Mouse (Mus musculus): ENCODE data around the gene Atp9a. TPM values are rescaled to one million over a fixed set of nuclear protein-coding genes. Genes with fewer than 3 reads are reported as not detected.

The Atp9a gene
- polyA plus RNA-seq, 1 experiment, result 1.2 TPM

DNA sequence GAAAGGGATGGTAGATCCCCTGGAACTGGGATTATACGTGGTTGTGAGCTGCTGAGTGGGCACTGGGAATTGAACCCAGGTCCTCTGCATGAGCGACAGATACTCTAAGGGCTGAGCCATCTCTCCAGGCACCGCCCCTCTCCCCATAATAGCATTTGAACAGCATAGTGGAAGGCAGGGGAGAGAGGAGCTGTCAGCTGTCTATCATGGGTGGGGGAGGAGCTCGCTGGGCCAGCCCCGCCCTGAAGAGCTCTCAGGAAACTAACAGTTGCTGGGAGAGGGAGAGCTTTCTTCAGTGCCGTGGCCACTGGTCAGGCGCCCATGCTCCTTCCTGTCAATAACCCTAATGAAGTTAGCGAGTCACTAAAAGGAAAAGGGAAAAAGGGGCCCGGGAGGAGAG lies 34.4 kb downstream of the Atp9a start:
- Histone ChIP-seq H3ac (ENCODE audit: control insufficient read depth, insufficient read length, low read depth) (no peak overlapping the region), H3K36me3 (ENCODE audit: control insufficient read depth, insufficient read depth) (no peaks in the 10 kb centered on the region), H3K27me3 (ENCODE audit: control insufficient read depth, insufficient read depth, insufficient read length) (peaks cover 4% of the 10 kb centered on the region), H3K79me3 (ENCODE audit: low read depth) (no peaks in the 10 kb centered on the region), H3K79me2 (ENCODE audit: control insufficient read depth, insufficient read depth) (no peaks in the 10 kb centered on the region), H3K4me3 (ENCODE audit: insufficient read depth, poor library complexity, severe bottlenecking) (no peak overlapping the region)
- TF ChIP-seq FOSL1 (IDR thresholded peaks at IDR 0.05; ENCODE audit: insufficient read depth, low read length, poor library complexity, severe bottlenecking) (no peak), MAX (IDR thresholded peaks at IDR 0.05) (no peak), CTCF (IDR thresholded peaks at IDR 0.05; ENCODE audit: control insufficient read depth, insufficient read depth, insufficient read length) (no peak), USF1 (IDR thresholded peaks at IDR 0.05; ENCODE audit: low read depth) (no peak), MYOD1 (IDR thresholded peaks at IDR 0.05; ENCODE audit: control insufficient read depth, insufficient read length, low read depth) (no peak), MYOG (IDR thresholded peaks at IDR 0.05; ENCODE audit: control insufficient read depth, extremely low read depth, insufficient read length) (no peak), CEBPB (IDR thresholded peaks at IDR 0.05; ENCODE audit: low read depth) (no peak)

DNA sequence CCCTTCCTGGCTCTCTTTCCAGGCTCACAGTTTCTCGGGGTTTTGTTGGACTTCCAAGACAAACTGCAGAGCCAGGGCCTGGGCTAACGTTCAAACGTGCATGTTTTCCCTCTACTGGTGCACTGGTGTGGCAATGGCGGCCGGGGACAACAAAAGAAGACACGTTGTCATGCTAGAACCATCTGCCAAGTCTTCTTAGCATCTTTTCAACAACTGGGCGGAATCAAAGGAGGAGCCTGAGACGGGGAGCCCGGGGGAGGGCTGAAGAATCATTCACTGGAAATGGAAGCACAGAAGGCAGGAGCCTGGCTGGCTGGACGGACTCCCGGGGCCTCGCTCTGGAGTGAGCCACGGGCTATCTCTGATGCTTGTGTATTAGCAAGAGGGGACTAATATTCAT lies 39.9 kb downstream of the Atp9a start:
- Histone ChIP-seq H3K36me3 (ENCODE audit: control insufficient read depth, insufficient read depth) (no peaks in the 10 kb centered on the region), H3K79me2 (ENCODE audit: control insufficient read depth, insufficient read depth) (no peaks in the 10 kb centered on the region), H3K79me3 (ENCODE audit: low read depth) (no peaks in the 10 kb centered on the region), H3ac (ENCODE audit: control insufficient read depth, insufficient read length, low read depth) (no peak overlapping the region), H3K4me3 (ENCODE audit: insufficient read depth, poor library complexity, severe bottlenecking) (no peak overlapping the region), H3K27me3 (ENCODE audit: control insufficient read depth, insufficient read depth, insufficient read length) (peaks cover 8% of the 10 kb centered on the region)
- TF ChIP-seq CTCF (IDR thresholded peaks at IDR 0.05; ENCODE audit: control insufficient read depth, insufficient read depth, insufficient read length), result no peak

- peaks cover 9% of the 10 kb centered on the region for H3K27me3 ChIP-seq (ENCODE audit: control insufficient read depth, insufficient read depth, insufficient read length)
- H3K79me2 ChIP-seq (ENCODE audit: control insufficient read depth, insufficient read depth), result no peaks in the 10 kb centered on the region
- no peak overlapping the region for H3ac ChIP-seq (ENCODE audit: control insufficient read depth, insufficient read length, low read depth)
- no peaks in the 10 kb centered on the region for H3K79me3 ChIP-seq (ENCODE audit: low read depth)
- no peaks in the 10 kb centered on the region for H3K36me3 ChIP-seq (ENCODE audit: control insufficient read depth, insufficient read depth)
- H3K4me3 ChIP-seq (ENCODE audit: insufficient read depth, poor library complexity, severe bottlenecking), result no peak overlapping the region
- no peak for TF ChIP-seq MYOG (IDR thresholded peaks at IDR 0.05; ENCODE audit: control insufficient read depth, extremely low read depth, insufficient read length)
- no peak for TF ChIP-seq MYOD1 (IDR thresholded peaks at IDR 0.05; ENCODE audit: control insufficient read depth, insufficient read length, low read depth)
- TF ChIP-seq MAX (IDR thresholded peaks at IDR 0.05), result no peak
- TF ChIP-seq CTCF (IDR thresholded peaks at IDR 0.05; ENCODE audit: control insufficient read depth, insufficient read depth, insufficient read length), result no peak
- no peak for TF ChIP-seq CEBPB (IDR thresholded peaks at IDR 0.05; ENCODE audit: low read depth)
- no peak for TF ChIP-seq USF1 (IDR thresholded peaks at IDR 0.05; ENCODE audit: low read depth)
- TF ChIP-seq FOSL1 (IDR thresholded peaks at IDR 0.05; ENCODE audit: insufficient read depth, low read length, poor library complexity, severe bottlenecking), result no peak
Measured at GRCm38 (mm10) chr2:168695027-168695403, 47.2 kb downstream of the Atp9a start.

DNA sequence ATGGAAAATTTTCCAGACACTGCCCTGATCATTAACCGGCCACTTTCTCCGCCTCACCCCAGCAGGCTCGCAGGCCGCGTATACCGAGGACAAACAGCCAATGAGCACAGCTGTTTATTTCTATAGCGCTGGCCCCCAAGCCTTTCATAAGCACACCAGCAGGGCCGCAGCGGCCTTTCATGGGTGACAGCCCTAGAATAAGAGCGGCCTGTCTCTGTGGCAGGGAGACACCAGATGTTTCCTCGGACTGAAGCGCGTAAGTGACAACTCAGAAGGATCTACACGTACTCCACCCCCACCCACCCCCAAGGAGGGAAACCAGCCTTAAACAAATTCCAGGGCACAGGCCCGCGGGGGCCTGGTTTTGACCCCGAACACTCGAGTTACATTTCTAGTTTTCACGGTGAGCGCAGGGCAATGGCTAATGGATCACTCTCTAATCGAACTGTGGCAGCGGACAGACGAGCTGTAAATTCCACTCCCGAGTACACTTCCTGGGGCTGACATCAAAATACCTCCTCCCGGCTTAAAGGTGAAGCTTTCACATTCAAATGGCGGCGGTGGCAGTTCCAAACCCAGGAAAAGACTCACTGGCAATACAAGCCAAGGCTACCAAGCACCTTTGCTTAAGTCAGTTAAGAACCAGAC lies 47.7 kb downstream of the Atp9a start:
- Histone ChIP-seq H3K36me3 (ENCODE audit: control insufficient read depth, insufficient read depth) (no peaks in the 10 kb centered on the region), H3K4me3 (ENCODE audit: insufficient read depth, poor library complexity, severe bottlenecking) (no peak overlapping the region)
- TF ChIP-seq CEBPB (IDR thresholded peaks at IDR 0.05; ENCODE audit: low read depth), result no peak
- TF ChIP-seq CTCF (IDR thresholded peaks at IDR 0.05; ENCODE audit: control insufficient read depth, insufficient read depth, insufficient read length), result no peak
- TF ChIP-seq MAX (IDR thresholded peaks at IDR 0.05), result no peak
- no peak for TF ChIP-seq MYOG (IDR thresholded peaks at IDR 0.05; ENCODE audit: control insufficient read depth, extremely low read depth, insufficient read length)
- no peak for TF ChIP-seq MYOD1 (IDR thresholded peaks at IDR 0.05; ENCODE audit: control insufficient read depth, insufficient read length, low read depth)
- TF ChIP-seq USF1 (IDR thresholded peaks at IDR 0.05; ENCODE audit: low read depth), result no peak
- no peak for TF ChIP-seq FOSL1 (IDR thresholded peaks at IDR 0.05; ENCODE audit: insufficient read depth, low read length, poor library complexity, severe bottlenecking)

DNA sequence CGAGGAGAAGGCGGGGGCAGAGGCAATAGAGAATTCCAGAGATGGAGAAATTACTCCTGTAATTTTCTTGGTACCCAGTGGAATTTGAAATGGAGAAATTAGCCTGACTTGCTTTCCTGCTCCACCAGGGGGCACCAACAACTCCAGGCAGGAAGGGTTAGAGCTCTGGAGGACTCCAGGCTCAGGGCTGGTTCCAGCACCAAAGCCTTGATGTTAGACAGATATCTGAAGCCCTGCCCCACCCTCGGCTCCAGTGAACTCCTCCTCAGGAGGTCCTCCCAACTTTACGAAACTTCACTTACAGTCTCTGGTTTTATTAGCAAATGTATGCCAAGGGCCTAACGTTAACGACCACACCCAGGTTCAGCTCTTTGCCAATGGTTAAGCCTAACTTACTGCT lies 50.4 kb downstream of the Atp9a start:
- Histone ChIP-seq H3K79me3 (ENCODE audit: low read depth) (no peaks in the 10 kb centered on the region), H3K27me3 (ENCODE audit: control insufficient read depth, insufficient read depth, insufficient read length) (peaks cover 4% of the 10 kb centered on the region), H3ac (ENCODE audit: control insufficient read depth, insufficient read length, low read depth) (no peak overlapping the region), H3K4me3 (ENCODE audit: insufficient read depth, poor library complexity, severe bottlenecking) (no peak overlapping the region), H3K79me2 (ENCODE audit: control insufficient read depth, insufficient read depth) (no peaks in the 10 kb centered on the region), H3K36me3 (ENCODE audit: control insufficient read depth, insufficient read depth) (no peaks in the 10 kb centered on the region)
- TF ChIP-seq CEBPB (IDR thresholded peaks at IDR 0.05; ENCODE audit: low read depth) (no peak), MAX (IDR thresholded peaks at IDR 0.05) (no peak), FOSL1 (IDR thresholded peaks at IDR 0.05; ENCODE audit: insufficient read depth, low read length, poor library complexity, severe bottlenecking) (no peak), USF1 (IDR thresholded peaks at IDR 0.05; ENCODE audit: low read depth) (no peak), CTCF (IDR thresholded peaks at IDR 0.05; ENCODE audit: control insufficient read depth, insufficient read depth, insufficient read length) (peak; percentile 10)

More for the DNA sequence above, 47.7 kb downstream of the Atp9a start:
- H3K79me2 ChIP-seq (ENCODE audit: control insufficient read depth, insufficient read depth), result no peaks in the 10 kb centered on the region
- no peaks in the 10 kb centered on the region for H3K79me3 ChIP-seq (ENCODE audit: low read depth)
- peaks cover 9% of the 10 kb centered on the region for H3K27me3 ChIP-seq (ENCODE audit: control insufficient read depth, insufficient read depth, insufficient read length)
- no peak overlapping the region for H3ac ChIP-seq (ENCODE audit: control insufficient read depth, insufficient read length, low read depth)

- H3ac ChIP-seq (ENCODE audit: control insufficient read depth, insufficient read length, low read depth), result no peak overlapping the region
- no peaks in the 10 kb centered on the region for H3K79me3 ChIP-seq (ENCODE audit: low read depth)
- TF ChIP-seq FOSL1 (IDR thresholded peaks at IDR 0.05; ENCODE audit: insufficient read depth, low read length, poor library complexity, severe bottlenecking) (no peak), CEBPB (IDR thresholded peaks at IDR 0.05; ENCODE audit: low read depth) (no peak), MAX (IDR thresholded peaks at IDR 0.05) (no peak), MYOG (IDR thresholded peaks at IDR 0.05; ENCODE audit: control insufficient read depth, extremely low read depth, insufficient read length) (no peak), USF1 (IDR thresholded peaks at IDR 0.05; ENCODE audit: low read depth) (no peak), CTCF (IDR thresholded peaks at IDR 0.05; ENCODE audit: control insufficient read depth, insufficient read depth, insufficient read length) (no peak), MYOD1 (IDR thresholded peaks at IDR 0.05; ENCODE audit: control insufficient read depth, insufficient read length, low read depth) (no peak)
- no peak overlapping the region for H3K4me3 ChIP-seq (ENCODE audit: insufficient read depth, poor library complexity, severe bottlenecking)
- no peaks in the 10 kb centered on the region for H3K36me3 ChIP-seq (ENCODE audit: control insufficient read depth, insufficient read depth)
- H3K79me2 ChIP-seq (ENCODE audit: control insufficient read depth, insufficient read depth), result no peaks in the 10 kb centered on the region
- H3K27me3 ChIP-seq (ENCODE audit: control insufficient read depth, insufficient read depth, insufficient read length), result peaks cover 4% of the 10 kb centered on the region
Measured at GRCm38 (mm10) chr2:168687326-168687725, 54.9 kb downstream of the Atp9a start.
